Mouse (Mus musculus) 3134 (cell line): Measurements from ENCODE around the gene Abr.

Experiments
- DNase-seq: peaks from one replicate; pipeline ENCODE4 v3.0.0-alpha.2; 2011; ENCODE audit warnings: low spot score; ENCODE audit not compliant: insufficient read length; ENCODE audit errors: extremely low read depth

Gene Abr

DNA sequence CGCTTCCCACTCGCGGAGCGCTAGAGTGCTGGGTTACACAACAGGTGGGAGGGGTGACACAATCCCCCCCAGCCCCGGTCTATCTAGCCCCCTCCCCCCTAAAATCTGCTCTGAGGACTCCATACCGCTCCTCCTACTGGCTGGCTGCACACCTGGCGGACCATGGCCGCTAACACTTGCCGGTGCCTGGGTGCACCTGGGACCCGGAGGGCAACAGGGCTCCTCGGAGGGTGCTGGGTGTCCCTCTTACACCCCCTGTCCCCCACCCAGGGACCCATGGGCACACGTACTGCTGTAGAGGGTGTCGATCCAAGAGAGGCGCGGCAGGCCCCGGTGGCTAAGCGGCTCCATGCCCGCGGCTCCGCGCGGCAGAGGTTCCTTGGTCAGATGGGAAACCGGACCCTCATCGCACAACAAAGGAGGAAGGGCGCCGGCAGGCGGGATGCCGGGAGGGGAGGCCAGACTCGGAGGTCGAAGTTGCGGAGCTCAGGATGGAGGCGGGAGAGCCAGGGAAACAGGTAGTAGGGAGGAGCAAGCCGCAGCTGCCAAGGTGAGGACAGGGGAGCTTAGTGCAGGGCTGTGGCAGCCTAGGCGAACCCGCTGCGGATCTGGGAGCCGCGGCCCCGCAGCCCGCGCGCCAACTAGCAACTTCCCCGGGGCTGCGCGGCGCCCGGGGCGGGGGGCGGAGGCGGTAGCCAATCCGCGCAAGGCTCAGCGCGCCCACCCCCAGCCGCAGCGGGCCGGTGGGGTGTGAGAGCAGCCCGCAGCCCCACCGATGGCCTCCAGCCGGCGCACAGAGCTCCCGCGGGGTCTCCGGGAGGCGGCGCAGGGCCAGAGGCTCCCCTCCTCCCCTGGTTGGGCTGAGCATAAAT is 51.1 kb downstream of the Abr start:
- no peak for DNase-seq

DNA sequence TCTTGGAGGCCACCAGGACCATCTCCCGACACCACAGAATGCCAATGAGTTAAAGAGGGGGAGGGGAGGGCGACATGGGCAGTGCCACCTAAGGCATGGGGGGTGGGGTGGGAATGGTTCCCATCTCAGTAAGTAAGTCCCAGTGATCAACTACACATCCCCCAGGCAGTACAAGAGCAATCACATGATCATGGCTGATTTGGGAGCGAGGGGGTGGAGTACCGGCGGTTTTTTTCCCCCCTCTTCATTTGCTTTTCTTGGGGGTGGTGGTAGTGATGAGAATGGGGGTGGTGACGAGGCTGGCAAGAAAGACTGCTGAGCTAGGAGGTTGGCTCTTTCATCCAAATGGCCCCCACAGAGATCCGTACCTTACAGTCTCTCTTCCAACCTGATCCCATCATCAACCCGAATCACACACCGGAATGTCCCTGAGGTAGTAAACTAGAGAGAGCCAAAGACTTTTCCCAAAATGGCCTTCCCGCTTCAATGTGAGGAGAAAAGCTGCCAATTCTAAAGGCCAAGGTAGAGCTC is 51.8 kb downstream of the Abr start:
- no peak for DNase-seq

DNA sequence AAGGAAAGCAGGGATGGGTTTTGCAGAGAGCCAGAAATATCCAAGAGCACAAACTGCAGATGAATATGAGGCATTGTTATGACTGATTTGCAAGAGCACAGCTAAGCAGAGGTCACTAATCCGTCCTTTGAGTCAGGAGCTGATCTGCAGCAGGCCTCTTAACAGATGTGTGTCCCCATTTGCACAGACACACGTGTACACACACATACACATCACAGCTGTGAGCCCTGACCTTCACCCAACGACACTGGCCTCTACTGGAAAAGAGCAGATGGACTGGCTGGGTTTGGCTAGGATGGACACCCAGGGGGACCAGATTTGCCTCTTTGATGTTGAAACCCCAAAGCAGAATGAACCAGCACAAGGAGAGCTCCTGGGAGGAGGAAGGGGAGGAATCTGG is 52.7 kb downstream of the Abr start:
- DNase-seq: no peak

DNA sequence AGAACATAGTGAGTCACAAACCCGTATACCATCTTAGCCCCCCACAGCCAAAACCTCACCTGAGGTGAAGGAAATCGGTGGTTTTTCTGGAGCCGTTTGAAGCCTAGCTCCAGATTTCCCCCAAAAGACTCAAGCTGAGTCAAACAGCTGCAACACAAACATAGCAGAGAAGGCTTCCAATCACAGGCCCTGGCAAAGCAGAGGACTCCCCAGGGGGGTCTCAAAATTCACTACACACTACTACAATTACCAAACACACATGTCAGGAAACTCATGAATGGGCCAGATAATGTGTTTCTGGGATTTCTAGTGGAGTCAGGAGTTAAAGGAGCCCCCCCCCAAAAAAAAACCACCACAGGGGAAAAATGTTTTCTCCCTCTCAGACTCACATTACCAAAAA is 56.0 kb downstream of the Abr start:
- DNase-seq: no peak

DNA sequence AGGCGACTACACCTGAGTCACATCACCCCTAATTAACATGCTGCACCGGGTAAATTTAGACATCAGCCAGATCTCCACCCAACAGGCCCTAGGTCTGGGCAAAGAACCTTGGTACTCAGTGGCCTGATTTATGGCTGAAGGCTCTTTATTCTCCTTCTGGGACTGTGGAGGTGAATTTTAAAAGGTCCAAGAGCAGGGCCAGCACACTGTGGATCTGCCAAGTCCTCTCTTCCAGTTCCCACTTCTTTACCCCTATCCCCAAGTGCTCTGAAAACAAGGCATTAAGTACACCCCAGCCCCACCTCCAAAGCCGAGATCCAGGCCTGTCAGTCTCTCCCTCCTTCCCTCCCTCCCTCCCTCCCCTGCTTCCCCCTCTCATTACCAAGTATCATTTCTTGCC is 59.5 kb downstream of the Abr start:
- no peak for DNase-seq

DNA sequence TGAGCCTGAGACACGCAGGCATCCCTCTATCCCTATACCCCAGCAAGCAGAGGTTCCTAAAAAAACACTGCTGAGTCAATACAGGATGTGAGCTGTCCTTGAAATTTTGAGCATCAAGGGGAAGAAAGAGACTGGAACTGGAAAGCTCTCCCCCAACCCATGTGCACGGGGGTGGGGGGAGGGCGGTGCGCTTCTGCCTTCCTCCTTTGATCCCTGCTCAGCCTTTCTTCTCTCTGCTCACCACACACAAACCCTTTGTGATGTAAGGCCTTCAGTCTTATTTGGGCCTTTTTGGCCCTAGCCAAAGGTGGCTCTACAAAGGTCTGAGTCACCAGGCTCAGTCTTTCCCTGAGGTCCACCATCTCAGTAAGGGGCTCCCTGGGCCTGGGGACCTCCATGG is 59.9 kb downstream of the Abr start:
- no peak for DNase-seq

DNA sequence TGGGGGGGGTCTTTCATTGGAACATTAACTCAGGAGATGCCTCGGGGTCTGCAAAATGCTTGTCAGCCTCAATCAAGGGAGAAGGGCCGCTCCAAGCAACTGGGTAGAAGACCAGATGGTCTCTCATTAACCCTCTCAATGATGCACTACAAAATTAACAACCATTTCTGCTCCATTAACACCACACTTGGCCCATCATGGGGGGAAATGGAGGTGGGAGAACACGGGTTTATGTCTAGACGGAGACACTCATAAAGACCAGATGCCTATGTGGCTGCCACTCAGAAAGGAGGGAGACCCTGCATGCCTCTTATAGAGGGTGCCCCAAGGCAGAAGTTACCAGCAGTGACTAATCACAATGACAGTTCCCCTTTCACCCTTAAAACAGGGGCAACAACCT is 64.3 kb downstream of the Abr start:
- no peak for DNase-seq

DNA sequence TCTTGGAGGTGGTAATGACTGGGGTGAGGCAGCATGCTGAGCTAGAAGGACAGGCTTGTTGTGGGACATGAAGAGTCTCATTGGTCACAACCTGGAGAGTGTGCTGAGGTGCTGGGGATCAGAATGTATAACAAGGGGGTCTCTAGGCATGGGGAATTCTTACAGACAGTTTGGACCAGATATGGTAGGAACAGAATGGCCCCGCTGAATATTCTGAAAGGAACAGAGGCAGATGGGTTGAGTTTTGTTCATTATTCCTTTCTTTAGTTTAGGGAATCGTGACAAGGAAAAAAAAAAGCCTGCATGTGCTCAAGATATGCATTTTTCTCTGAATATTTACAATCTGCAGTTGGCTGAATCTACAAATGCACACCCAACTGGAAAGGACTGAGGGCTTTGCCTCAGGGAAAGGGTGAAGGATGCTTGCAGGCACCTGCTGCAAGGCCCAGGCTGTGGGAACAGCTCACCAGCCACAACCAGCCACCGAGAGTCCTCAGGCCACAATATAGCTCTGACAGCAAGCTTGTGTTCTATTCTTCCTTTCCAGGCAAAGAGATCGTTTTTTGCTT is 73.9 kb downstream of the Abr start:
- DNase-seq: no peak

DNA sequence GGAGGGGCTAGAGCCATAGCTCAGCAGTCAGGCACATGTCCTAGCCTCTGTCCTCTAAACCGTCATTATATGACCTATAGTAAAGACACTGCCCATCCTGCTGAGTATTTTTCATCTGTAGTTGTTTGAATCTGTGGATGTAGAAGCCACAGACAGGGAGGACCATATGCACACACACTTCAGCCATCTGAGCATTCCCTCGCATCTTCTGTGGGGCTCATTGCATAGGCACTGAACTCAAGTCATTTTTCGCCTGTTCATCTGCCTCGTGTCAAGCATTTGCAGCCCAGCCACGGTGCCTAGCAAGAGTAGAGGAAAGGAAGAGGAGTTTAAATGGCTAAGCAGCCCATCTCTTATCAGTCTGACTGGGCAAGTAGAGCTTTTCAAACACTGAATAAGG is 74.7 kb downstream of the Abr start:
- no peak for DNase-seq

DNA sequence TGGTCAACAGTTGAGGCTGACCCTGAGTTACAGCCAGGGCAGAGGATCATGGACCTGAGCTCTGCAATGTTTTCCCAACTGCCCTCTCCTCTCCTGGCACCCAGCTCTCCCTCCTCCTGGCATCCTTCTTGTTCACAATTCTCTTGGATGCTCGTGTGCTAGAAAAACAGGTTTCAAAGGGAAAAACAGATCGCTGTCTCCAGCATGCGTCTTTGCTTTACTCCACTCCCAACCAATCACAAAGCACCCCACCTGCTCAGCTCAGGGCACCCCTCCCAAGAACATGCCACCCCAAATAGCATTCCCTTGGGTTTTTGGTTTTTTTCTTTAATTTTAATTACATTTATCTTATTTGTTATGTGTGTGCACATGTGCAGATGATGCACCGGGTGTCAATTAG is 75.7 kb downstream of the Abr start:
- DNase-seq: no peak

DNA sequence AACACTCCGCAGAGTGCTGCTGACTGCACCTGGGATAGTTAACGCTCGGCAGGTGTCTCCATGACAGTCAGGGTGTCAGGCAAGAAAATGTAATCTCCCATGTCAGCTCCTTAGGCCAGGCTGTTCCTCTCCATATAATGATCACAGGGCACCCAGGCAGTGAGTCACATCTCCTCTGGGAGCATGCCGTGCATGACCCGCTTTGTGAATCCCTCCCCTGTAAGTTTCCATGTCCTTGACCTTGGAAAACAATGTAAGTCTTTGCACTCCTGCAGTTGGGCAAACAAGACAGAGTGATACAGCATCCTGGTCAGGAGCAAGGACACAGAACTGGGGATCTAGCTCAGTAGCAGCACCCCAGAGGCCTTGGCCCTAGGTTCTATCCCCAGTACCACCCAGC is 78.8 kb downstream of the Abr start:
- peak; percentile 26 for DNase-seq

DNA sequence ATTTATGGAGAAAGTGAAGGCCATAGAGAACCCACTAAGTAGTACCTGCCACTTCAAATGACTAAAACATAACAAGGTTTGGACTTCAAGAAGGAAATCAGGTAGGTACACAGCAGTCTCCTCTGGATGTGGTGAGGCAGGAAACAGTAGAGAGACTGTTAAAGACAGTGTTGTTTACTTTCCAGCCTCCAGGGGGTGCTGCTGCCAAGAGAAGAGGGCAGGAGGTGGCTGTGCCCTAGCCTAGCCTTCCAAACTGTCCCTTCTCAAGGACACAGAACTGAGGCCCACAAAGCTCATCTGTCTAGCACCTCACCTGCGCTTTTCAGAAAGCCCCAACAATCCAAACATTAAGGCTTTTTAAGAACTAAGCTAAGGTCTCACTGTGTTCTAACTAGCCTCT is 81.1 kb downstream of the Abr start:
- DNase-seq: no peak

DNA sequence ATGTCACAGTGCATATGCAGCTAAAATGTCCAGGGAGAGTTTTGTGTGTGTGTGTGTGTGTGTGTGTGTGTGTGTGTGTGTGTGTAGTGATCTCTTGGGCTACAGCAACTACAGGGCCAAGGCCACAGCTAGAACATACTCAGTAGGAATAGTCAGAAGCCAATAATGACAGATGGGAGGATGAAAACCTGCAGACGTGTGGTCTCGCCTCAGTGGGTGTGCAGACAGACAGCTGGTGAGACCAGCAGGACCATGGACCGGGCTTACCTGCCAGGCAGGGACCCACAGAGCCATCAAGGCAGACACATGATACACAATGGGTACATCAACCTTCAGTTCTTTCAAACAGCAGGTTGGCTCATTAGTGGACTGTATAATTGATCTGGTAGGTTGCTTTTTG is 84.7 kb downstream of the Abr start:
- no peak for DNase-seq

DNA sequence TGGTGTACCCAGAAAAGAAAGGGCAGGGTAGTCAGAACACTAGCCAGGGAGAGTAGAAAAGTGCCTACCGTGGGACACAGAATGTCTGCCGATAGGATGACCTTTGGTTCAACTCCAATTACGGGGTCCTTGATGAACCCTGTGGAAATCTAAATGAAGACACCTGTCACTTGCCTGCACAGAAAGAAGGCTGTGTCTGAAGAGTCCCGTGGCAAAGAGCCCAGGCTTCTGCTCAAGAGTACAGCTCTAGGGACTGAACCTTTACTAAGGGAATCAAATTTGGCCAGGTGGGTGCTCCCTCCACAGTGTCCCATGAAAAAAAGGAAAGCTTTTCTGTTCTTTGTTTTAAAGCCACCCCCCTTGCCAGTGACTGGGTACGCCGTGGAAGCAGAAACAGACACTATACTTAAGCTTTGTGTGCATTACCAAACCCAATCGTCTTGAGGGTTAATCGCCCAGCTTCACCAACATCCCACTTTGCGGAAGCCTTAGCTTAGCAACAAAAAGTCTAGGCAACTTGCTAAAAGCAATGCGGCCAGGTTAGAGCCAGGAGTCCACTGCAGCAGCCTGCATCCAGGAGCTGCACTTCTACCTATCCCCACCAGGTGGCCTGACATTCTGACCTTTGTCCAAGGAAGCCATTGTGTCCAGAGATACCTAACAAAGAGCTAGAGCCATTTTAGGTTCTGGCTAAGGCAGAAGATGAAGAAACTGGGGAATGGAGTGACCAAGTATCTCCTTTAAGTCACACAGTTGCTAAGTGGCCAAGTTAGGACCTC is 85.3 kb downstream of the Abr start:
- DNase-seq: no peak

DNA sequence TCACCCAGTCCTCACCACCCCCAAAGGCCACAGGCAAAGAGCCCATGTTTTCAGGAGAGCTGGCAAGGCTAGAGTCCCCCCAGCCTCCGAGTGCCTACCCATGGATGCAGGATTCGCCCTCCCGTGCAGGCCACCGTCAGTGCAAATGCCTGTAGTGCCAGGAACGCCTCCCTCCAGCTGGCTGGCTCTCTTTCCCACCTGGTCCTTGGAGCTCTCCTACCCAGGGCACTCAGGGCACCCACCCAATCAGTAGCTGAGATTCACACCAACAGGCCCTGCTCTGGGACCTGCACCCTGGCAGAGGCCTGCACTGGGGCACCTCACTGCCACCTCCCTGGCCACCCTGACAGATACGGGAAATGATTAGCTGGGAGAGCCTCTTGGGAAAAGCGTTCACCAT is 90.1 kb downstream of the Abr start:
- no peak for DNase-seq

DNA sequence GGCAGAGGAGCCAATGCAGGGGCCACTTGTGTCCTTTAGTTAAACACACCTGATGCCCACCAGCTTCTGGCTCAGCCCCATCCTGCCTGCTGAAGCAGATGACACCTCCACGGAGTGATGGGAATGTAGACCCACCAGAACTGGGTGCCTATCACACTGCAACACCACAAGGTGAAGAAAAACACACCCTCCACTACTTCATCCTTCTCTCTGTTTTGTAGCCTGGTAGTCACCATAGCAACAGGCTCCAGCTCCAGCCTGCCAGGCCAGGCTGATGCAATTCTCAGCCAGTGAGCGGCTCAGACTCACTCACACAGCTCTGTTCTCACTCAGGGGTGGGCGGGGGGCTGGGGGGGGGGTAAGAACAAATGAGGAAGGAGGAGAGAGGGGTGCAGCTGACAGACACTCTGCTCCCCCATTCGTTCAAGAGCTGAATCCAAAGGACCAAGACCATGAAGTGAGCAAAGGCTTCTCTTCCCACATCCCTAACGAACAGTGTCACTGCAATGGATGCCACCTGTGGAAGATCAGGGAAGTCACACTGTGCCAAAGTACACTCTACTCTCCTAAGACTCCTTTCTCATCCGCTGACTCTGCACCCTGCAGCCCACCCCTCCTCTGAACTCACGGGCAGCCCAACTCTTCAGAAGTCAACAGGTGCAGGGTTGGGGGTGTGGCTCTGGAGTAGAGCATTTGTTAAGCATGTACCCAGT is 91.0 kb downstream of the Abr start:
- no peak for DNase-seq

DNA sequence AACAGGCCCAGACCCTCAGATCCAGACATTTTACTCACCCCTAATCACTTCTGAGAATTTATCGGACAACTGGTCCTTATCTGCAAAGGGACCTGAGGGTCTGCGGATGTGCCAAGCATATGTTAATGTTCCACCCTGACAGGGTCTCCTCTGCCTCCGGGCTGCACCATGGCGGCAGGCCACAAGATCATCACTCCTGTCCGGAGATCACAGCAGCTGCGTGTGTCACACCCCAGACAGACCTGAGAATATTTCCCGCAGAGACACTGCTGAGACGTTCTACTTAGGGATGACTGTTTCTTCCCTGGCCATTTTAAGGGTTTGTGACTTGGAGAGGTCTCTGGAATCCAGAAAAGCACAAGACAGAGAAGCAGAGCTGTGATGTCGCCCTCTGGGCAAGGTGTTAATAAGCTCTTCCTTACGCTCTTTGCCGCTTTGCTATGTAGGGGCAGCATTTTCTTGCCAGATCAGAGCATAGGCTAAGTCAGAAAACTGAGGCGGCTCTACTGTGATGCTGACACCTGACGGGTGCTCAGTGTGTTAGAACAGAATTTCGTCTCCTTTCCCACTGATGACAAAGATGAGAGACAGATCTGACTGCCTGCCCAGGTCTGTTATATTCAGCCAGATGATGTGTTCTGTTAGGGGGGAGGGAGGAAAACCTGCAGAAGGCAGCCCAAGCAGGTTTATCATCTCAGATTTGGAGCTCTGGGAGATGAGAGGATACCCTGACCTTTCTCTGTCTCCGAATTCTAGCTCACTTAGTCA is 91.8 kb downstream of the Abr start:
- DNase-seq: no peak

DNA sequence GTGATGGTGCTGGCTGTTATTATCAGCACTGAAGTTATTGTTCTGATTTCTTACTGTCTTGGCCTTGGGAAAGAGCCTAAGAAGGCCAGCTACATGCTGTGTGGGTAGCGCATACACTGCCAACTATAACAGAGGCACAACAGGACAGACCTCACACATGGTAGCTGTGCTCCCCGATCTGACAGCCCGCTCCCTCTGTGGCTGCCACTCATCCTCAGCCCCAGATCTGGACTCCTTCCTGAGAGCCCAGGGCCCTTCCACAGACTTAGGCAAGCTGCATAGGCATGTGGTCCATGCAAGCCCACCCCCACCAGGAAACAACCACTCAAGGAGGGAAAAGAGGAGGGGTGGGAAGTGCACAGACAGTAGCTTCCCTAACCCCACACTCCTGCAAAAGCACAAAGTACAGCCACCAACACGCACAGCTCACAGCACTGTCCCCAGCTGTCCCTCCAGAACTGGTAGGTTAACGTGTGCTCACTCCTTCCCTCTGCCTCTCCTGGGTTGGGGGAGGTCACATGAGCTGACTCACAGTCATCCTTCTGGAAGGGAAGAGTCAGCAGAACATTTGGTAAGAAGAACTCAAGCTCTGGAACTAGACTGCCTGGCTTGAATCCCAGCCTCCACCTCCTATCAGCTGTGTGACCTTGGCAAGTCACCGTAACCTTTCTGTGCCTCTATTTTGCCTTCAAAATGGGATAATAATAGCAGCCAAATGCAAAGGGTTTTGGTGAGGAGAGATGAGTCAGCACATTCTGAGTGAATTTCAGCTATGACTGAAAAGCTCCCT is 92.6 kb downstream of the Abr start:
- DNase-seq: peak; percentile 64

DNA sequence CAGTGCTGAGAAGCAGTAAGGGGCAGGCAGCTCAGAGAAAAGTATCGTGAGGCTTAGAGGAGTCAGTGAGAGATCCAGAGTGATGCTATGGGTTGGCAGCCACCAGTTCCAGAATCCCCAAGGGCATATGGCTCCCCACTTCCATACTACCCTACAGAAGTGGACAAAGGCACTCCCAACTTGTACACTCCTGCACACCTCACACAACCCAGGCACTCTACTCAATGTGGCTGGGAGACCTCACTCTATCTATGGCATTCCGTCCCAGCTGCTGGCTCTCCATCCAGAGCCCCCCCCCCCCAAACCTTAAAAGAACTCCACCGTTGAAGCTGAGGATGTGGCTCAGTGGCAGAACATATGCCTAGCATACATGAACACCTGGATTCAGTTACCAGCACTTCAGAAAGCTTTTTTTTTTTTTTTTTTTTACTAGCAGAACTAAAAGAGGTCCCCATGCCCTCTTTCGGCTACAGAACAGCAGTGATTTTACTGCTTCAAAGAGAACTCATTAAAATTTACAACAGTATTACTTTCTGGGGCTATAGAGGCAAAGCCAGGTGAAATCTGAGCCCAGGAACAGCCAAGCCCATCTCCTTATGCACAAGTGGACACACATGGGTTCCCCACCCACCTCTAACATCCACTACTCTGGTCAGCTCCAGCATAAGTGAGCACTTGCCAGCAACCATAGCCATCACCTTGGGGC is 96.3 kb downstream of the Abr start:
- DNase-seq: no peak
